Mouse (Mus musculus): ENCODE measurements around the gene Pou2f1.

DNA sequence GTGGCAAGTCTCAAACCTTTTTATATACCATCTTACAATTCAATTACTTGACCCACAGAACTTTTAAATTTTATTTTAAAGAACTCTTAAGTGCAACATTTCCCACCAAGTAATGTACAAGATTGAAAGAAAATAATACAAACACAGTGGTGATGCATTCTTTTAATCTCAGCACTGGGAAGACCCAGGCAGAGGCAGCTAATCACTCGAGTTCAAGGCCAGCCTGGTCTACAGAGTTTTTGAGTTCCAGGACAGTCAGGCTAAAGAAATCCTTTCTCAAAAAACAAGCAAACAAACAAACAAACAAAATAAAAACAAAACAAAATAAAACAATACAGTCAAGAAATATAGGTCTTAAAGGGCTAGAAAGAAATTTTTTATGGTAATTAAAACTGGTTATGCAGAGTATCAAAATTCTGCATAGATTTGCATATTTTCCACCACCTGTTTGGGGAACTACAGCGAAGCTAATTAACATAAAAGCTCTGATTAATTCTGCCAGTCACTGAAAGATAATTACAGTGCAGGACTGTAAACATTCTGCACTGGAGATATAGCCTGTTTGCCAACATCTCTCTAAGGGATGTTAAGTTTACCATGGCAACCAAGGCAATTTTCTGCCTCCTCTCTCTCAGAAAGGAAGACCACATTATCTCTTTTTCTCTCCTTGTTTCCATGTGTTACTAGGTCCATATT lies 88.6 kb downstream of the Pou2f1 start:
- TF ChIP-seq CTCF (IDR thresholded peaks at IDR 0.05; ENCODE audit: low read depth, low read length), result no peak
- no peak for TF ChIP-seq TAL1 (conservative IDR thresholded peaks at IDR 0.05; ENCODE audit: low read depth, low read length)
- TF ChIP-seq POLR2AphosphoS5 (IDR thresholded peaks at IDR 0.05; ENCODE audit: insufficient replicate concordance, low read depth, low read length), result no peak
